Mouse (Mus musculus): Measurements from ENCODE around the gene Ehd4.

Gene Ehd4

DNA sequence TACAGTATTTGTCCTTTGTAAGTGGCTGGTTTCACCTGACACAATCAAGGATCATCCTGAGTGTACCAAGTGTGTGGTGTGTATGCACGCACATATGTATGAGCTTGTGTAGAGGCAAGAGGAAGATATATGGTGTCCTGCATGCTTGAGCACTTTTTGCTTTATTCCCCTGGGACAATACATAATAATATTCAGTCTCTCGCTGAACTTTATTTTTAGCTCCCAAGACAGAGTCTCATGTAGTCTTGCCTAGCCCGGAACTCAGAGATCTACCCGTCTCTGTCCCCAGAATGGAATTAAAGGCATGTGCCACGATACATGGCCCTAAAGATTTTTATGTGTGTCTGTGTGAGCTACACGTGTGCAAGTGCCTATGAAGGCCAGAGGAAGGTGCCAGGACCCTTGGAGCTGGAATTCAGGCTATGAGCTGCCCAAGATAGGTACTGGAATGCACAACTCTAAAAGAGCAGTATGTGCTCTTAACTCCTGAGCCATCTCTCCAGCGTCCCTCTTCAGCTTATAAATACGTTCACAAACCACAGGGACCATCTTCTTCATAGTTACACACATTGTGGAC is 47.9 kb downstream of the Ehd4 start:
- DNase-seq: no peak

DNA sequence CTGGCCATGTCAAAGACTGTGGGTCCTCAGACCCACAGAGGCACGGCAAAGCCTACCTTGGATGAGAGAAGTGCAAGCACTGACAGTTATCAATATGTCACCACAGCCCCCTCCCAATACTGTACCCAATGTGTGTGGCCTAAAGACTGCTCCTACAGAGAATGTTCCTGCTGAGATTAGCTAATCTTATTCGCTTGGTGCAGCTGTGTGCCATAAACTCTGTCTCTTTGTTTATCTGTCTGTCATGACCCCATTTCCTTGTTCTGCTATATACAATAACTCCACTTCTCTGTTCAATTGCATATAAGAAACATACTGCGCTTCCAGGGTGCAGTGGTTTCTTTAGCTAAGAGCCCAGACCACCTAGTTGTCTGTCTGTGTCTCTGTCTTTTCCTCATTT is 48.5 kb downstream of the Ehd4 start:
- no peak for DNase-seq

- peak; percentile 39 for DNase-seq
Observed at GRCm38 (mm10) chr2:120102881-120103280, 51.5 kb downstream of the Ehd4 start.

GRCm38 (mm10) chr2:120102450-120102849 is 52.0 kb downstream of the Ehd4 start:
- DNase-seq: no peak

DNA sequence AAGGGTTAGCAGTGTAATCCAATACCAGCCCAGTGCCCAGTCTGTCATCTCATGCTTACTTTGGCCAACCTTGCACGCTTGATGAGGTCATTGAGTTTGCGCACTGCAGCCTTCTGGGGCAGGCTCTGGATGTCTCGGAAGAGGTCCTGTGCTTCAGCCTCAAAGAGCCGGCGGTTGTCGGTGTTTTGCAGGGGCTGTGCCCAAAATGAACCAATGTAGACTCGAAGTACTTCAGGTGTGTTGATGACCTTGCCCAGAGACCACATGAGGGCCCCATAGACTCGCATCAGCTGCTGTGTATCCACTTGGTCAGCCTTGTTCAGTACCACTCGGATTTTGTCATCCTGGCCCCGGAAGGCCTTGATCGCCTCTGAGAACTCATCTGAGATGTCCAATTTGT is 52.4 kb downstream of the Ehd4 start:
- DNase-seq: no peak

DNA sequence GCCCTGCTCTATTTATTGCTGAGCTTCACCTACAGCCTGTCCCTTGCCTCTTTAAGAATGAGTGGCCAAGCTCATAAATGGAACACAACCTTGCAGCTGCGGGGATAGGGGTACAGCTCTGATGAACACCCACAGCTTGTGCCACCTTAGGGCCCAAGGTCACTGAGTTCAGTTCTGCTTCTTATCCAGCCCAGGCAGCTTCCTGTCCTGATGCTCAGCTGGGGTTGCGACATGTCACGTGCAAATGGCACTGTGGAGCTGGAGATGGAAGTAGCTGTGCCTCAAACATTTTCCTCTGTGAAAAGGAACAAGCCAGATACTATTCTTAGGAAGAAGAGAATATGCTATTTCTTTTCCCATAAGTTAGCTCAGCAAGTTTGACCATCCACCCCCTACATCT is 54.5 kb downstream of the Ehd4 start:
- no peak for DNase-seq

DNA sequence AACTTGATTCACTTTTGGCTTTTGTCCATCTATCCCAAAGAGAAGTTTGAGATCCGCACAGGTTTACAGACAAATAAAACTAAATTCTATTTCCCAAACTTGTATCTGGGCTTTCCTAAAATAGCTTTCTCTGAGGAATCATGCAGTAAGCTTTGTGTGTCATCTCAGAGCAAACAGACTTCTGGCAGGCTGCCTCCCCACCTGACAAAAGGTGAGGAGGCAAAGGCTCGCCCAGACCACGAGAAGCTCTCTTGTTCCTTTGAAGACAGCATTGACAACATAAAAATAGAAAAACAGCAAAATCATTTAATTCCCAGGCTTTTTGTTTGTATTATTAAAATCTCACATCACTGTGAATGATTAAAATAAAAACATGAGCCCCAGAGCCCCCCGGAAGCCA is 55.1 kb downstream of the Ehd4 start:
- no peak for DNase-seq

GRCm38 (mm10) chr2:120098781-120099202 is 55.6 kb downstream of the Ehd4 start:
- no peak for DNase-seq

DNA sequence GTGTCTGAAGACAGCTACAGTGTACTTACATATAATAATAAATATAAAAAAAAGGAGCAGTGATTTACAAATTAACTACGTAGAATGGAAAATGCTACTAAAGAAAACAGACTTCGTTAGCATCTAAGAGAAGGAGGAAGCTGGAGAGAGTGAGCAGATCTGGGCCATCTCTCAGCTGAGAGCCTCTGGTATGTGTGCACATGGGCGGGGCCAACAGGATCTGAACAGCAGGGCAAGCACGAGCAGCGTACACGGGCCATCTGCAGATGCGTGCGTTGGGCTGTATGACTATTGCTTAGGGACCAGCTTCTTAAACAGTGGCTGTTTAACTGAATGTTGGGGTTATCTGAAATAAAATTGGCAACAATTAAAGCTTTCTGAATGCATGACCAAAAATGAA is 56.5 kb downstream of the Ehd4 start:
- no peak for DNase-seq

DNA sequence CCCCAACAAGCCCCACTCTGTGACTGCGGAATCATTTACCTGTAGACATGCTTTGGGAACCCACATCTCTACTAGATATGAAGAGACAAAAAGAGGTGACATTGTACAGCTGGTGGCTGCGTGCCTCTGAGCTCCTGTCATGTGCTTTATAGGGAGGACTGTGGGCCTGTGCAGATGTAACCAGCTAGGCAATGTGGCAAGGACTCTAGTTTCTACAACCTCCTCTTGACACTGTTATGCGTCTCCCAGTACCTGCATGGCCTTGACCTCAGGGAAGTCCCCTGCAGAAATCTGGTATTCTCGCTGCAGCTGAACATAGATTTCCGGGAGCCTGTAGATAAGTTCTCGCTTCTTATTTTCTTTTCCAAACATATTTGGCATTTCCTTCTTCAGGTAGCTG is 57.7 kb downstream of the Ehd4 start:
- DNase-seq: no peak

GRCm38 (mm10) chr2:120096191-120096590 is 58.2 kb downstream of the Ehd4 start:
- no peak for DNase-seq

- DNase-seq: no peak
Observed at GRCm38 (mm10) chr2:120095171-120095570, 59.2 kb downstream of the Ehd4 start.

DNA sequence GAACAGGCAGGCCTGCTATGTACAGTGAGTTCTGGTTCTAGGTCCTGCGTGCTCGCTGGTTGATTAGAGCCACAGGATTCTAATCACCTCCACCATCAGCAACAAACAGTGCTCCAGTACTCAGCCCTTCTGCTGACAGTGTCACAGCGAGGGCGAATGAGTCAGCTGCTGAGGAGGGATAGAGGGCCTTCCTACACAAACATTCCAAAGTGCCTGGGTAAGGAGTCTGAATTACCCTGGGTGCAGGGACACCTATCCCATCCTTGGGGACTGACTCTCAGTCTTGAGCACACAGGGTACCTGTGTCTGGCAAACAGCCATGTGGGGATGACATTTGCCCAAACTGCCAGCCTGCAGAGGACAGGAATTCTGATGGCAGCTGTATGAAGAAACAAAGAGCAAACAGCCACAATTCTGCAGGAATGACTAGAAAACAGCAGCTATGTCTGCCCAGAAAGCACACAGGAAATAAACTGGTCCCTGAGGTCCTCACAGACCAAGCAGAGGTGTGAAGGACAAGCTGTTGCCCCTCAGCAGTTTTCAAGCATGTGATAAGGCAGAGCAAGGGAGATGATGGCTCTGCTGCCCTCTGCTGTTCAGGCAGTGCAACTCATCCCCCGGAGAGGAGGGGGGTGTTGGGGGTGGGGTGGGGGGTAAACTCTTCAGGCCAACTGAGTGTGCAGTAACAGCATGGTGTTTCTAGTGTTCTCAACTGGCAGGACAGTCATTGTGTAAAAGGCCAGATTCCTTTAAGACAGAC is 60.6 kb downstream of the Ehd4 start:
- DNase-seq: peak; percentile 50

DNA sequence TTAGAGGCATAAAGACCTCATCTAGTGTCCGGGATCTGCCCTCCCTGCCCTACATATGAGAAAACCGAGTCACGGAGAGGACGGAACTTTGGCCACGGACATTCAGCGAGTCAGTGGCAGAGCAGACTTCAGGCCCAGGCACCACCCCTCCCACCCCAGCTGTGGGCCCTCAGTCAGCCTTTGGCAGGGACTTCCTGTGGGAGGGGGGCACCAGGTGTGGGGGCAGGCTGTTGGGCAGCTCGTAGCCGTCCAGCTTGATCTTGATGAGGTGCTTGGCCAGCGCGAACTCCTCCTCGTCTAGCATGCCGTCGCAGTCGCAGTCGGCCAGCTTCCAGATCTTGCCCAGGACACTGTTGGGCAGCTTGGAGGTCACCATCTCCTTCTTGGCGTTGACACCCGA is 63.4 kb downstream of the Ehd4 start:
- no peak for DNase-seq

GRCm38 (mm10) chr2:120087897-120088296 is 66.5 kb downstream of the Ehd4 start:
- no peak for DNase-seq

DNA sequence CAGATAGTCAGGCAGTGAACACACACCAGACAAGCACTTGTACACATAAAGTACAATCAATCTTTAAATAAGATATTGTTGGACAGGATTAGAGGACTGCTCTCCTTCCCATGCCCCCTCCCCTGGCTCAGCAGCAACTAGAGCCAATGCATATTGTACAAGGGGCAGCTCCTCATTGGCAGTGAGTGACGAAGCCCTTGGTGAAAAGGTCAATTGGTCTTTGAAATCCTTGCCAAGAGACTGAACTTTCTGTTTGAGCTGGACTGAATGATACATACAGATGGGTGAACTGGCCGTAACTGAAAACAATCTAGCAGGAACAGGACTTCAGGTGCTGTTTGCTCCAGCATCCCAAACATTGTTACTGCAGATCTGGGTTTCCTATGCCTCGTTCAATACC is 67.0 kb downstream of the Ehd4 start:
- no peak for DNase-seq

GRCm38 (mm10) chr2:120086038-120086437 is 68.4 kb downstream of the Ehd4 start:
- DNase-seq: no peak

GRCm38 (mm10) chr2:120084593-120085361 is 69.6 kb downstream of the Ehd4 start:
- DNase-seq: peak; percentile 36

DNA sequence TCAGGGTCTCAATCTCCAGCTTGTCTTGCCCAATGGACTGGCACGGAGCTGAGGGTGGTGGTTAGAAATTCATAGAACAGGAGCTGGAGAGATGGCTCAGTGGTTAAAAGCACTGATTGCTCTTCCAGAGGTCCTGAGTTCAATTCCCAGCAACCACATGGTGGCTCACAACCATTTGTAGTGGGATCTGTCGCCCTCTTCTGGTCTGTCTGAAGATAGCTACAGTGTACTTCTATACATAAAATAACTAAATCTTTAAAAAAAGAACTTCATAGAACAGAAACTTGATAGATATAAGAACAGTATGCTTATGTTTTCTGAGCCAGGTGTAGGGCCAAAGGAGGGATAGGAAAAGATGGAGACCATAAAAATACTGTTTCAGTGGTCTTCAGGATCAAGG is 72.0 kb downstream of the Ehd4 start:
- DNase-seq: no peak

DNA sequence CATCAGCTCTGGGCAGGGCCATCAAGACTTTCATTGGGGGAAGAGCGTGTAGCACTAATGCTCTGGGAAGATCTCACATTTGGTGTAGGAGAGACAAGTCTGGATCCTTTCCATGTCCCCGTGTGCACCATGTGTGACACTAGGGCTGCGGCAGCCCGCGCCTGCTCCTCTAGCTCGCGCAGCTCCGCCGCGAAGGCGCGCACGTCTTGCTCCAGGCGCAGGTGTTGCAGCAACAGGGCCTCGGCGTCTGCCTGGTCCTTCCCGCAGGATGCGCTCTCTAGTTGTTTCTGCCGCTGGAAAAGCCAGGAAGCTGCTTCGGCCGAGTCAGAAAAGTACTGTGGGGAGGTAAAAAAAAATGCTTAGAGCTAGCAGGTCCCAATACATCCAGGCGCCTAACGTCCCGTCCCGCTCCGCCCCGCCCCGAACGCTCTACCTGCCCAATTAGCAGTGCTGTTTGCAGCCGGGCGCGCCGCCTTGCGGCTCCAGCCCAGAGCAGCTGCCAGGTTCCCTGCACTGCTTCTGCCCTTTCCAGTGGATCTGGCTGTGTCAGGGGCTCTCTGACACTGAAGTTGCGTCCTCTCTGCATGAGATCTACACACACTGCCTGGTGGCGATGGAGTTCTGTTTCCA is 78.2 kb downstream of the Ehd4 start:
- peak; percentile 72 for DNase-seq

GRCm38 (mm10) chr2:120074096-120074495 is 80.3 kb downstream of the Ehd4 start:
- no peak for DNase-seq

DNA sequence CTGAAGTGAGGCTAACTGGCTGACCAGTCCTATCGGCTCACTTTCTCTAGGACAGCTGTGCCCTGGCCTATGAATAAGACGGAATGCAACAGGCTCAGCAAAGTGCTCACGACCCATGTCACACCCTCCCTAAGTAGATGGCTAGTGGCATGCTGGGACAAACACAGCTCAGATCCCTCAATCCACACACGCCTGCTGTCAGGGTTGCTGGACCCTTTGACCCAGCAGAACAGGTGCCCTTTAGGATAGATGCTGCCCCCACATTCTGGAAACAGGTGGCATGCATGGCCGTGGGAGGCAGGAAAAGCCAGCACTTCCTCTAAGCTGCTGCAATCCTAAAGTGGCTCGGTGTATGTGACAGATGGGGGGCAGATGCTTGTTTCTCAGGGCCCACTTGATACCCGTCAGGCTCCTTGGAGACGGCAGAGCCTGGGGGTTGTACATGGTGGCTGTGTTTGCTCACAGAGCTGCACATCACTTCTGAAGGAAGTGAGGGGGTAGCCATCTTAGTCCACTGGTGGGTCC is 84.9 kb downstream of the Ehd4 start:
- no peak for DNase-seq

All from kidney, adult 18-20 months (tissue).